In genomic region chr8:90825459-90825871, GRCm38 (mm10) we compare ENCODE assay signal across 16 mouse cellular contexts. TPM values are rescaled to one million over a fixed set of nuclear protein-coding genes. Genes with fewer than 3 reads are reported as not detected.
A peak's percentile ranks its signal among the peaks of the same experiment; 100 is the strongest.
DNase-seq lines count a peak whose midpoint lies in the region; ATAC-seq and TF ChIP-seq lines count a peak whose summit lies in the region.
"Had no signal": no experiment of that assay in that cellular context is flagged by ENCODE, and none has a peak within 500 bp of the region (broad histone marks: within the 10 kb centered on the region; RNA-seq: fewer than 3 reads in every experiment).

No protein-coding gene starts in this region.

- H3K27ac ChIP-seq in kidney, adult 2 months (ENCODE audit: insufficient read depth, low read depth, low read length), result peak overlapping the region; percentile 95
- peak overlapping the region; percentile 90 for H3K27ac ChIP-seq in liver, adult 2 months (replicated peaks; ENCODE audit: insufficient read depth, low read depth, low read length)
- no peak overlapping the region for H3K27ac ChIP-seq in forebrain, postnatal 0 days (ENCODE audit: low read depth, low read length)
- H3K27ac ChIP-seq: hindbrain, embryonic 10.5 days; limb, embryonic 13.5 days; macrophage had no signal

- peak; percentile 85 for DNase-seq in kidney, adult 2 months
- DNase-seq in liver, adult 2 months (ENCODE audit: extremely low read depth, low read depth, low spot score), result peak; percentile 86
- peak; percentile 66 for DNase-seq in urinary bladder, postnatal 14 days (ENCODE audit: low spot score)
- DNase-seq in forebrain, postnatal 0 days, result no peak
- no peak for DNase-seq in testis, postnatal 10 days (ENCODE audit: low spot score)
- no peak for DNase-seq in lung, postnatal 14 days
- DNase-seq: adrenal gland, postnatal 25 days; right cerebral cortex, postnatal 4 days; thymus, adult 2 months had no signal

- H3K4me2 ChIP-seq in forebrain, postnatal 0 days (ENCODE audit: low read depth), result no peak overlapping the region
- H3K4me2 ChIP-seq: limb, embryonic 13.5 days had no signal

- no peak for TF ChIP-seq POLR2A in kidney, adult 2 months (IDR thresholded peaks at IDR 0.05; ENCODE audit: low read depth, low read length)
- TF ChIP-seq POLR2A in liver, adult 2 months (IDR thresholded peaks at IDR 0.05; ENCODE audit: extremely low read depth, insufficient read depth, low read length), result 0 out of 2 replicates have a peak, but pooled peaks have one; percentile 8

- H3K9me3 ChIP-seq in megakaryocyte, embryonic 14.5 days, result no peaks in the 10 kb centered on the region
- no peaks in the 10 kb centered on the region for H3K9me3 ChIP-seq in forebrain, postnatal 0 days (ENCODE audit: low read length)
- H3K9me3 ChIP-seq: hindbrain, embryonic 10.5 days; limb, embryonic 13.5 days had no signal

- H3K9ac ChIP-seq in liver, adult 2 months (ENCODE audit: low read depth, low read length), result peak overlapping the region; percentile 46
- no peak overlapping the region for H3K9ac ChIP-seq in forebrain, postnatal 0 days
- H3K9ac ChIP-seq: limb, embryonic 13.5 days had no signal

- no peaks in the 10 kb centered on the region for H3K27me3 ChIP-seq in megakaryocyte, embryonic 14.5 days (replicated peaks)
- no peaks in the 10 kb centered on the region for H3K27me3 ChIP-seq in kidney, adult 2 months (replicated peaks; ENCODE audit: control insufficient read depth, insufficient read depth, low read length)
- no peaks in the 10 kb centered on the region for H3K27me3 ChIP-seq in liver, adult 2 months (ENCODE audit: control insufficient read depth, insufficient read depth, low read length)
- H3K27me3 ChIP-seq in forebrain, postnatal 0 days (ENCODE audit: insufficient read depth, low read length), result no peaks in the 10 kb centered on the region
- H3K27me3 ChIP-seq: limb, embryonic 13.5 days had no signal

- no peak for ATAC-seq in megakaryocyte, adult 5-6 weeks (ENCODE audit: poor library complexity, severe bottlenecking)
- no peak for ATAC-seq in forebrain, postnatal 0 days

- no peaks in the 10 kb centered on the region for H3K36me3 ChIP-seq in megakaryocyte, embryonic 14.5 days (replicated peaks; ENCODE audit: low read length)
- H3K36me3 ChIP-seq in kidney, adult 2 months (ENCODE audit: control insufficient read depth, insufficient read depth, low read length), result no peaks in the 10 kb centered on the region
- no peaks in the 10 kb centered on the region for H3K36me3 ChIP-seq in liver, adult 2 months (ENCODE audit: control insufficient read depth, insufficient read depth, low read length)
- H3K36me3 ChIP-seq in forebrain, postnatal 0 days (ENCODE audit: insufficient read depth), result no peaks in the 10 kb centered on the region
- H3K36me3 ChIP-seq: hindbrain, embryonic 10.5 days; limb, embryonic 13.5 days had no signal

- 40% methylated on average over 9 of the region's 9 CpGs for WGBS in kidney, adult 2 months
- WGBS in liver, adult 2 months, result 20% methylated on average over 9 of the region's 9 CpGs
- WGBS in forebrain, postnatal 0 days, result 90% methylated on average over 9 of the region's 9 CpGs

- no peak for TF ChIP-seq CTCF in kidney, adult 2 months (conservative IDR thresholded peaks at IDR 0.05; ENCODE audit: insufficient read depth, insufficient read length, low read depth, low read length)
- no peak for TF ChIP-seq CTCF in liver, adult 2 months (IDR thresholded peaks at IDR 0.05; ENCODE audit: low read depth, low read length)
- no peak for TF ChIP-seq CTCF in forebrain, postnatal 0 days (IDR thresholded peaks at IDR 0.05; ENCODE audit: low read depth)

- peaks cover 52% of the 10 kb centered on the region for H3K4me1 ChIP-seq in megakaryocyte, embryonic 14.5 days
- peaks cover 12% of the 10 kb centered on the region; the same call in 1 of the 2 replicates for H3K4me1 ChIP-seq in kidney, adult 2 months (ENCODE audit: control insufficient read depth, insufficient read depth, low read length)
- peaks cover 11% of the 10 kb centered on the region; the same call in 1 of the 2 replicates for H3K4me1 ChIP-seq in liver, adult 2 months (ENCODE audit: control insufficient read depth, insufficient read depth, low read length)
- peaks cover 4% of the 10 kb centered on the region; the same call in 1 of the 2 replicates for H3K4me1 ChIP-seq in forebrain, postnatal 0 days (ENCODE audit: insufficient read depth)

- peak overlapping the region; percentile 46 for H3K4me3 ChIP-seq in megakaryocyte, embryonic 14.5 days (replicated peaks)
- peak overlapping the region; percentile 41 for H3K4me3 ChIP-seq in kidney, adult 2 months (ENCODE audit: insufficient read depth, low read depth, low read length)
- H3K4me3 ChIP-seq in liver, adult 2 months (ENCODE audit: insufficient read depth, low read depth, low read length), result peak overlapping the region; percentile 22
- H3K4me3 ChIP-seq in forebrain, postnatal 0 days (ENCODE audit: low read depth, low read length), result no peak overlapping the region
- H3K4me3 ChIP-seq: hindbrain, embryonic 10.5 days; limb, embryonic 13.5 days had no signal

- H3K79me2 ChIP-seq in liver, adult 2 months (ENCODE audit: control insufficient read depth, insufficient read depth, low read length), result no peaks in the 10 kb centered on the region

RNA-seq across cellular contexts. Expression of gene Chd9, which starts 2.7 kb away (rescaled TPM):
- polyA plus RNA-seq in megakaryocyte, embryonic 14.5 days (2012; ENCODE audit: insufficient read depth, low replicate concordance), result 0.17 and 0.65 TPM in 2 replicates
- 91.1 and 104 TPM in 2 replicates for total RNA-seq in megakaryocyte, adult 5-6 weeks (2015)
- 39.0 and 45.6 TPM in 2 replicates for total RNA-seq in megakaryocyte, adult 5-6 weeks (2017)
- 224 and 271 TPM in 2 replicates for polyA plus RNA-seq in kidney, adult 2 months (2012; rRNA removed)
- 42.3 and 63.2 TPM in 2 replicates for total RNA-seq in liver, adult 2 months (2014; rRNA removed)
- polyA plus RNA-seq in liver, adult 2 months (2012; rRNA removed), result 51.6 and 88.2 TPM in 2 replicates
- 49.5 and 74.5 TPM in 2 replicates for total RNA-seq in forebrain, postnatal 0 days (2014; rRNA removed)
- polyA plus RNA-seq in forebrain, postnatal 0 days (2015; fragmentation: Nextera tagmentation; extraction: Ambion mirVana), result 48.4 and 73.6 TPM in 2 replicates

RNA-seq across cellular contexts. Expression of gene Gm19935, which starts 8.3 kb away (rescaled TPM):
- not detected in 2 replicates for polyA plus RNA-seq in megakaryocyte, embryonic 14.5 days (2012; ENCODE audit: insufficient read depth, low replicate concordance)
- total RNA-seq in megakaryocyte, adult 5-6 weeks (2015), result not detected in 2 replicates
- not detected in 2 replicates for total RNA-seq in megakaryocyte, adult 5-6 weeks (2017)
- 0.16 and 0.24 TPM in 2 replicates for polyA plus RNA-seq in kidney, adult 2 months (2012; rRNA removed)
- total RNA-seq in liver, adult 2 months (2014; rRNA removed), result 0.09 TPM in 1 of 2 replicates, not detected in the other
- not detected in 2 replicates for polyA plus RNA-seq in liver, adult 2 months (2012; rRNA removed)
- 2.5 and 5.0 TPM in 2 replicates for total RNA-seq in forebrain, postnatal 0 days (2014; rRNA removed)
- 2.9 and 4.6 TPM in 2 replicates for polyA plus RNA-seq in forebrain, postnatal 0 days (2015; fragmentation: Nextera tagmentation; extraction: Ambion mirVana)
- total RNA-seq: adrenal gland, postnatal 25 days; common myeloid progenitor, adult 5-6 weeks; gastrocnemius, adult 18-20 months had no signal
- polyA plus RNA-seq: limb, embryonic 13.5 days; macrophage had no signal

Comparison
In these comparisons a context has a peak if more than half of its experiments do, and no peak if none do; other contexts are left out.
1. DNase-seq: peak in kidney, adult 2 months (single experiment), liver, adult 2 months (single experiment) and urinary bladder, postnatal 14 days (single experiment); none in forebrain, postnatal 0 days (single experiment), testis, postnatal 10 days (single experiment) and lung, postnatal 14 days (single experiment).
2. RNA of gene Chd9, which starts 2.7 kb away (polyA plus RNA-seq): 224 to 271 TPM in kidney, adult 2 months, 51.6 to 88.2 TPM in liver, adult 2 months and 48.4 to 73.6 TPM in forebrain, postnatal 0 days; 0.17 to 0.65 TPM in megakaryocyte, embryonic 14.5 days; every median in the first group is over 10 times any median in the second.